Mouse (Mus musculus): ENCODE data around the gene Casp3.

DNA sequence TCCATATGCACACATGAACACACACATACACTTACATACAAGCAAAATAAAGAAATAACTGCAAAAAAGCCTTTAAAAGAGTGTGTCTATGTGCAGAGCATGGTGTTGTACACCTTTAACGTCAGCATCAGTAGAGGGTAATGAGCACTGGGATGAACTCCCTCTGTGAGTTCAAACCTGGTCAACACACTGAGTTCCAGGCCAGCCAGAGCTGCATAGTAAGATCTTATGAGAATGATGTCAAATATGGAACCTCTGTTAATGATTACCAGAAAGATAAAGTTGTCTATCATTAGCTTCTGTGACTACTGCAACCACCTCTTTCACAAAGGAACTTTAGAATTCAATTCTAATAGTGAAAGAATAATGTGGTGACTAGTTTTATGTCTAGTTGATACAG is 10.2 kb upstream of the Casp3 start:
- TF ChIP-seq CTCF (IDR thresholded peaks at IDR 0.05; ENCODE audit: low read depth) (no peak), EP300 (IDR thresholded peaks at IDR 0.05; ENCODE audit: low read depth) (no peak)
